Mouse (Mus musculus) ovary, adult 10 weeks (tissue): ENCODE measurements around the gene Vmn1r39. TPM values are rescaled to one million over a fixed set of nuclear protein-coding genes. Genes with fewer than 3 reads are reported as not detected.

Experiments
- polyA plus RNA-seq: library from polyadenylated mRNA; stranded (reverse); fragments of 350-450 nt; fragmentation: Illumina TruSeq; extraction: RNeasy Lipid Tissue Mini Kit (QIAGEN cat#74804); gene quantifications from one replicate; pipeline ENCODE4 v1.2.3, GENCODE M21; 2014

Vmn1r39 gene
- not detected for polyA plus RNA-seq

DNA sequence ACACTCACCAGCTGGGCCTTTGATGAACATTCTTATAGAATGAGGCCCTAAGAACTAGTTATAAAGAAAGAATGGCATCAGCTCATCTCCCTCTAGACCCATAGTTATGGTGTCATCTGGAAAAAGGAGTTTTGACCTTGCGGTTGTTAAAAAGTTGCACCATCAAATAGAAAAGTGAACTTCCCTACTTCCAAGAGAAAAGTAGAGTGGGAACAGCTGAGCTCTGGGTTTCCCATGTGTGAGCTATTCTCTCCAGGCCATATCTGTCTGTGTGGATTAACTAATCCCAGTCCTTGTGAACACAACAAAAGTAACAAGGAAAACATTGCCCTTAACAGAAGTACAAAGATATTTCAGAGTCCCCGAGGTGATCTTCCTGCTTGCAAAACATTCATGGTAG lies at the start of gene Vmn1r39:
Gene Vmn1r39 (minus strand): TSS at position 101 of the 400 bp plus-strand sequence.

DNA sequence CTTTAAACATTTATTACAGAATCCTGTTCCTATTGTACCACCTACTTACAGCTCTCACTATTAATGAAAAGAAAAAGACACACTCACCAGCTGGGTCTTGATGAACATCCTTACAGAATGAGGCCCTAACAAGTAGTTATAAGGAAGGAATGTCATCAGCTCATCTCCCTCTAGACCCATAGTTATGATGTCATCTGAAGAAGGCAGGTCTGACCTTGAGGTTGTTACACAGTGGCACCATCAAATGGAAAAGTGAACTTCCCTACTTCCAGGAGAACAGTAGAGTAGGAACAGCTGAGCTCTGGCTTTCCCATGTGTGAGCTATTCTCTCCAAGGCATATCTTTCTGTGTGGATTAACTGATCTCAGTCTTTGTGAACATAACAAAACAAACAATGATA lies 27.9 kb downstream of the Vmn1r39 start, which contains the start of gene Vmn1r38:
Gene Vmn1r38 (minus strand): TSS at position 101 of the 400 bp plus-strand sequence.

Other genes starting within 250 kb of the Vmn1r39 start
- gene Vmn1r33, start 192.3 kb downstream of the Vmn1r39 start, polyA plus RNA-seq: not detected
- not detected for gene Vmn1r34, start 166.7 kb downstream of the Vmn1r39 start, polyA plus RNA-seq
- gene Vmn1r35, start 124.7 kb downstream of the Vmn1r39 start, polyA plus RNA-seq: not detected
- not detected for gene Vmn1r36, start 91.4 kb downstream of the Vmn1r39 start, polyA plus RNA-seq
- gene Vmn1r37, start 81.2 kb downstream of the Vmn1r39 start, polyA plus RNA-seq: not detected
- gene Vmn1r38, start 28.0 kb downstream of the Vmn1r39 start, polyA plus RNA-seq: not detected
- gene Gng12, start 85.8 kb upstream of the Vmn1r39 start, polyA plus RNA-seq: 267 TPM
- 57.1 TPM for gene Gadd45a, start 226.8 kb upstream of the Vmn1r39 start, polyA plus RNA-seq